Mouse (Mus musculus): Measurements from ENCODE around the gene Plpp2. TPM values are rescaled to one million over a fixed set of nuclear protein-coding genes. Genes with fewer than 3 reads are reported as not detected.

Plpp2 gene
- polyA plus RNA-seq, 1 experiment from 2014 or later = 61.4 TPM

GRCm38 (mm10) chr10:79554330-79555237, 21.0 kb upstream of the Plpp2 start, which contains the start of gene Mier2:
TSS of gene Mier2 (minus strand) at chr10:79555199.
- peak within 1 kb of the TSS; percentile 27; the same call in 1 of the 2 replicates for H3K27ac ChIP-seq (ENCODE audit: low read length)
- peak within 1 kb of the TSS; percentile 85 for H3K4me3 ChIP-seq (ENCODE audit: low read depth, low read length)
- H3K9ac ChIP-seq (replicated peaks; ENCODE audit: low read depth, low read length) = peak within 1 kb of the TSS; percentile 92
- no peaks in the 10 kb centered on the region for H3K9me3 ChIP-seq (ENCODE audit: control insufficient read depth, low read depth, low read length)
- no peaks in the 10 kb centered on the region for H3K27me3 ChIP-seq (ENCODE audit: control insufficient read depth, insufficient read depth, low read length)
- H3K4me1 ChIP-seq (ENCODE audit: control insufficient read depth, insufficient read depth, low read length) = peaks cover 18% of the 10 kb centered on the region
- 2% methylated on average over 98 of the region's 108 CpGs for WGBS
- peaks cover 8% of the 10 kb centered on the region for H3K36me3 ChIP-seq (ENCODE audit: control insufficient read depth, insufficient read depth, low read length)
- H3K4me2 ChIP-seq (replicated peaks; ENCODE audit: low read depth, low read length) = peak within 1 kb of the TSS; percentile 75
- peak; percentile 88 for ATAC-seq (ENCODE audit: insufficient number of reproducible peaks, insufficient read depth, low FRiP score, low read depth)

DNA sequence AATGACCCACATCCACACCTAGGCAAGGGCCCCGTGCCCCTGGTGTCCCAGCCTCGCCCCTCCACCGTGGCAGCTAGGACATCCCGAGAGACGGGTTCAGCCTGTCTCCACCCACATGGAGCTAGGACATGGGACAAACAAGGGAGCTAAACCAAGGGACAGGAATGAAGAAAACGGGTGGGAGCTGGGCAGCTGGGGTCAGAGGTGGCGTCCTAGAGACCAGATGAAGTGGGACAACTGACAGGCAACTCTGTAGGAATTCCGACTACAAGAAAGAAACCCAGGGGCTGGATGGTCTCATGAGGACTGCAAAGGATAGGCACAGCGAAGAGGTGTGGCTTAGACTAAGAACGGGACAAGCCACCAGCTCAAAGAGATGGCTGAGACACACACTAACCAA, 20.1 kb upstream of the Plpp2 start:
- Histone ChIP-seq H3K27me3 (ENCODE audit: control insufficient read depth, insufficient read depth, low read length) (no peaks in the 10 kb centered on the region), H3K4me3 (ENCODE audit: low read depth, low read length) (peak overlapping the region; percentile 85), H3K4me2 (replicated peaks; ENCODE audit: low read depth, low read length) (peak overlapping the region; percentile 75), H3K9me3 (ENCODE audit: control insufficient read depth, low read depth, low read length) (no peaks in the 10 kb centered on the region), H3K9ac (replicated peaks; ENCODE audit: low read depth, low read length) (peak overlapping the region; percentile 92; the same call in 1 of the 2 replicates), H3K4me1 (ENCODE audit: control insufficient read depth, insufficient read depth, low read length) (peaks cover 18% of the 10 kb centered on the region), H3K27ac (ENCODE audit: low read length) (no peak overlapping the region), H3K36me3 (ENCODE audit: control insufficient read depth, insufficient read depth, low read length) (peaks cover 17% of the 10 kb centered on the region)
- WGBS = 24% methylated on average over 10 of the region's 10 CpGs
- ATAC-seq (ENCODE audit: insufficient number of reproducible peaks, insufficient read depth, low FRiP score, low read depth) = no peak

DNA sequence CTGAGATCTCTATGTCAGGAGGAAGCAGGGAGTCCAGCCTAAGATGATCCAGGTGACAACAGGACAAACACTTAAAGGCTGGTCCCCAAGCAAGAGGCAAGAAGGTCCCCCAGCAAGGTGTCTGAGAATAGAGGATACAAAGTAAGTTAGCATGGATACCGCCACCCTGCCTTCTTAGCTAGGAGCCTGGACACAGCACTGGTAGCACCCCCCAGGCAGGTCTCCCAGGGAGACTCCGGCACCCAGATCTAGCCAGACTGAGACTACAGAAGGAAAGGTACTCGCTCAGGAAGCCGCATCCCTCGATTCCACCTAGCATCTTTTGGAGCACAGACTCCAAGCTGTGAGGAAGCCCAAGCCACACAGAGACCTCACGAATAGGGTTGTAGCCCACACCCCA, 19.6 kb upstream of the Plpp2 start:
- H3K27ac ChIP-seq (ENCODE audit: low read length) = no peak overlapping the region
- no peaks in the 10 kb centered on the region for H3K9me3 ChIP-seq (ENCODE audit: control insufficient read depth, low read depth, low read length)
- 85% methylated on average over 6 of the region's 6 CpGs for WGBS
- no peak for ATAC-seq (ENCODE audit: insufficient number of reproducible peaks, insufficient read depth, low FRiP score, low read depth)
- peaks cover 22% of the 10 kb centered on the region for H3K36me3 ChIP-seq (ENCODE audit: control insufficient read depth, insufficient read depth, low read length)
- H3K9ac ChIP-seq (replicated peaks; ENCODE audit: low read depth, low read length) = peak overlapping the region; percentile 92; the same call in 1 of the 2 replicates
- no peaks in the 10 kb centered on the region for H3K27me3 ChIP-seq (ENCODE audit: control insufficient read depth, insufficient read depth, low read length)
- peaks cover 18% of the 10 kb centered on the region for H3K4me1 ChIP-seq (ENCODE audit: control insufficient read depth, insufficient read depth, low read length)
- peak overlapping the region; percentile 85; the same call in 1 of the 2 replicates for H3K4me3 ChIP-seq (ENCODE audit: low read depth, low read length)
- H3K4me2 ChIP-seq (replicated peaks; ENCODE audit: low read depth, low read length) = peak overlapping the region; percentile 75

DNA sequence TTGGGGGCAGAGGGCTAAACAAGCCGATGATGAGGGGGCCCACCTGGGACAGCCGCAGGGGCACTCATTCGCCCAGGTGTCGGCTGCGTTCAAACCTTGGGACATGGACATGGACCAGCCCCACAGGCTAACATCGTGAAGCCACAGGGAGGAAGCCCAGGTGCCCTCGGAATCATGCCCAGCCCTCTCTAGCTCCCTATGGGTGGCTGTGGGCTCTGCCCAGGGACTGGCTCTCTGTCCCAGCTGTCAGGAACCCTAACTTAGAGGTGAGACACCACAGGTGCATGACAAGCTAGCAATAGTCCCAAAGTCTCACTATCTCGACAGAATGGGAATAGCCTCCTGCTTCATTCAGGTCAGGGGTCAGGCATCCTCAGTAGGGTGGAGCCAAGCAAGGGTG, 18.9 kb upstream of the Plpp2 start:
- H3K9ac ChIP-seq (replicated peaks; ENCODE audit: low read depth, low read length) = no peak overlapping the region
- H3K9me3 ChIP-seq (ENCODE audit: control insufficient read depth, low read depth, low read length) = no peaks in the 10 kb centered on the region
- peaks cover 18% of the 10 kb centered on the region for H3K4me1 ChIP-seq (ENCODE audit: control insufficient read depth, insufficient read depth, low read length)
- H3K27me3 ChIP-seq (ENCODE audit: control insufficient read depth, insufficient read depth, low read length) = no peaks in the 10 kb centered on the region
- WGBS = 81% methylated on average over 8 of the region's 8 CpGs
- H3K36me3 ChIP-seq (ENCODE audit: control insufficient read depth, insufficient read depth, low read length) = peaks cover 28% of the 10 kb centered on the region
- no peak overlapping the region for H3K4me2 ChIP-seq (replicated peaks; ENCODE audit: low read depth, low read length)
- ATAC-seq (ENCODE audit: insufficient number of reproducible peaks, insufficient read depth, low FRiP score, low read depth) = no peak
- no peak overlapping the region for H3K4me3 ChIP-seq (ENCODE audit: low read depth, low read length)
- no peak overlapping the region for H3K27ac ChIP-seq (ENCODE audit: low read length)

- no peak for ATAC-seq (ENCODE audit: insufficient number of reproducible peaks, insufficient read depth, low FRiP score, low read depth)
- H3K36me3 ChIP-seq (ENCODE audit: control insufficient read depth, insufficient read depth, low read length) = peaks cover 46% of the 10 kb centered on the region
- WGBS = 72% methylated on average over 9 of the region's 9 CpGs
Observed at GRCm38 (mm10) chr10:79550366-79550765, 16.8 kb upstream of the Plpp2 start.

DNA sequence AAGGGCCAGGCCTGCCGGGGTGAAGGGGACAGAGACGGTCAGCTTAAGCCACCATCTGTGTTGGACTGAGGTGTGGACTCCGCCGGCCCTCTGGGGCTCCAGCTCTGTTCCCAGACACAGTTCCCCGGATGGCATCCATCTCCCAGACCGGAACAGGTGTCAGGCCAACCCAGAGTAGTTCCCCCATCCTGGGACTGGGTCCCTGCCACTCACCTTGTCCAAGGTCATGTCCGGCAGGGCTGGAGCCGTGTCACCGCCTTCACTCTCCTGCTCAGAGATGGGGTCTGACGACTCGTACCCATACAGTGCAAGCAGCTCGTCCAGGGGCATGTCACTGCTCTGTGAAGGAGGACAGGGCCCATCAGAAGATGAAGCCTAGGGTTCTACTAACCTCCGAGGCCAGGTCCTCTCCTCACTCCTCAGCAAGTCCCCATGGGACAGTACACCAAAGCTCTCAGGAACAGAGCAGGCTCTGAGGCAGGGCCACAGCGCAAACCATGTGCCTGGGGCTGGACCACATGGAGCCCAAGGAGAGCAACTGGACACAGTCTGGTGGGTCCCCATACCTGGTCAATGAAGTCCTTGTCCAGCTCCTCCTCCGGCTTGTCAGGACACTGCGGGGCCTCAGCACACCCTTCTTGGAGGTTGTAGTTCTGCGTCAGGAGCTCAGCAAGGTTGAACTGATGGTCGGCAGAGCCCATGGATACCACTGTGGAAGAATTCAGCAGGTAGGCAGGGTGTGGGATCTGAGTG, 15.6 kb upstream of the Plpp2 start:
- Histone ChIP-seq H3K9me3 (ENCODE audit: control insufficient read depth, low read depth, low read length) (no peaks in the 10 kb centered on the region), H3K36me3 (ENCODE audit: control insufficient read depth, insufficient read depth, low read length) (peaks cover 58% of the 10 kb centered on the region), H3K4me3 (ENCODE audit: low read depth, low read length) (no peak overlapping the region), H3K27ac (ENCODE audit: low read length) (no peak overlapping the region), H3K4me2 (replicated peaks; ENCODE audit: low read depth, low read length) (no peak overlapping the region), H3K4me1 (ENCODE audit: control insufficient read depth, insufficient read depth, low read length) (peaks cover 17% of the 10 kb centered on the region), H3K9ac (replicated peaks; ENCODE audit: low read depth, low read length) (no peak overlapping the region), H3K27me3 (ENCODE audit: control insufficient read depth, insufficient read depth, low read length) (no peaks in the 10 kb centered on the region)
- no peak for ATAC-seq (ENCODE audit: insufficient number of reproducible peaks, insufficient read depth, low FRiP score, low read depth)
- 91% methylated on average over 18 of the region's 18 CpGs for WGBS

More at GRCm38 (mm10) chr10:79550366-79550765, 16.8 kb upstream of the Plpp2 start:
- no peaks in the 10 kb centered on the region for H3K9me3 ChIP-seq (ENCODE audit: control insufficient read depth, low read depth, low read length)
- no peaks in the 10 kb centered on the region for H3K27me3 ChIP-seq (ENCODE audit: control insufficient read depth, insufficient read depth, low read length)
- H3K9ac ChIP-seq (replicated peaks; ENCODE audit: low read depth, low read length) = no peak overlapping the region
- H3K4me1 ChIP-seq (ENCODE audit: control insufficient read depth, insufficient read depth, low read length) = peaks cover 18% of the 10 kb centered on the region
- H3K27ac ChIP-seq (ENCODE audit: low read length) = no peak overlapping the region
- H3K4me3 ChIP-seq (ENCODE audit: low read depth, low read length) = no peak overlapping the region
- no peak overlapping the region for H3K4me2 ChIP-seq (replicated peaks; ENCODE audit: low read depth, low read length)

- Histone ChIP-seq H3K4me2 (replicated peaks; ENCODE audit: low read depth, low read length) (no peak overlapping the region), H3K4me3 (ENCODE audit: low read depth, low read length) (no peak overlapping the region), H3K27ac (ENCODE audit: low read length) (no peak overlapping the region), H3K9me3 (ENCODE audit: control insufficient read depth, low read depth, low read length) (no peaks in the 10 kb centered on the region), H3K27me3 (ENCODE audit: control insufficient read depth, insufficient read depth, low read length) (no peaks in the 10 kb centered on the region), H3K4me1 (ENCODE audit: control insufficient read depth, insufficient read depth, low read length) (peaks cover 11% of the 10 kb centered on the region), H3K36me3 (ENCODE audit: control insufficient read depth, insufficient read depth, low read length) (peaks cover 64% of the 10 kb centered on the region), H3K9ac (replicated peaks; ENCODE audit: low read depth, low read length) (no peak overlapping the region)
- 90% methylated on average over 5 of the region's 5 CpGs for WGBS
- no peak for ATAC-seq (ENCODE audit: insufficient number of reproducible peaks, insufficient read depth, low FRiP score, low read depth)
Observed at GRCm38 (mm10) chr10:79548546-79548945, 14.9 kb upstream of the Plpp2 start.

DNA sequence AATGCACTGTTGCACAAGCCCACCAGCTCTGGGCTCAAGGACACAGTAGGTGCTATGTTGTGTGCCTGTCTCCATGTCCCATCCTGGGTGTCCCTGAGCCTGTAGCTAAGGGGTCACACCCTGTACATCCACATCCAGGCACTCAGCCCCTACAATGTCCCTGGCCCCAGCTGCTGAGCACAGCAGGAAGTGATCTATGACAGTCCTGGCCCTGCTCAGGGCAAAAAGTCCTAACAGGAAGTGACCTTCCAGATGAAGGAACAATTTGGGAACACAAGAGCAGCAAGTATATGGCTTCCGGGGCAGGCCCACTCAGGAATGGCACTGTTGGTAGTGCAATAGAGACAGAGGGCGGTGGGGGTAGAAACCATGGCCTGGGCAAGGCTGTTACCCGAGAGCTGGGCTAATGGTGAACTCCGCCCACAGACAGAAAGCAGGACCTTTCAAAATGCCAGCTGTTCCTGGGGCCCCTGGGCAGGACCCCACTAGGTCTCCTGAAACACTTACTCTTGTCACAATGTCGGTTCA, 13.6 kb upstream of the Plpp2 start:
- Histone ChIP-seq H3K4me2 (replicated peaks; ENCODE audit: low read depth, low read length) (no peak overlapping the region), H3K4me1 (ENCODE audit: control insufficient read depth, insufficient read depth, low read length) (peaks cover under 1% of the 10 kb centered on the region; the same call in 1 of the 2 replicates), H3K27me3 (ENCODE audit: control insufficient read depth, insufficient read depth, low read length) (no peaks in the 10 kb centered on the region), H3K36me3 (ENCODE audit: control insufficient read depth, insufficient read depth, low read length) (peaks cover 73% of the 10 kb centered on the region), H3K27ac (ENCODE audit: low read length) (no peak overlapping the region), H3K9me3 (ENCODE audit: control insufficient read depth, low read depth, low read length) (no peaks in the 10 kb centered on the region), H3K4me3 (ENCODE audit: low read depth, low read length) (no peak overlapping the region), H3K9ac (replicated peaks; ENCODE audit: low read depth, low read length) (no peak overlapping the region)
- 69% methylated on average over 5 of the region's 5 CpGs for WGBS
- no peak for ATAC-seq (ENCODE audit: insufficient number of reproducible peaks, insufficient read depth, low FRiP score, low read depth)

All from stomach, embryonic 14.5 days (tissue).